Mouse (Mus musculus) small intestine, adult 2 months (tissue): ENCODE results near the gene Cpd. TPM values are rescaled to one million over a fixed set of nuclear protein-coding genes. Genes with fewer than 3 reads are reported as not detected.
A peak's percentile ranks its signal among the peaks of the same experiment; 100 is the strongest.

Experiments
- H3K27ac ChIP-seq: fragments of 200-500 bp; 2 replicates; pipeline ENCODE4 v1.5.1; 2012; ENCODE audit warnings: low read depth, low read length, control low read depth, inconsistent platforms; ENCODE audit not compliant: insufficient read depth
- H3K27me3 ChIP-seq: fragments of 200-500 bp; 2 replicates; pipeline ENCODE4 v1.6.1; 2012; ENCODE audit warnings: mild to moderate bottlenecking, moderate library complexity, low read length, inconsistent platforms; ENCODE audit not compliant: control insufficient read depth, insufficient read depth
- H3K36me3 ChIP-seq: fragments of 200-500 bp; 2 replicates; pipeline ENCODE4 v1.6.1; 2012; ENCODE audit warnings: mild to moderate bottlenecking, low read length, control low read depth, inconsistent platforms; ENCODE audit not compliant: control insufficient read depth, insufficient read depth
- H3K4me1 ChIP-seq: fragments of 200-500 bp; 2 replicates; pipeline ENCODE4 v1.6.1; 2012; ENCODE audit warnings: low read length, inconsistent platforms, mixed read lengths; ENCODE audit not compliant: control insufficient read depth, insufficient read depth, insufficient read length
- H3K4me3 ChIP-seq: fragments of 200-500 bp; 2 replicates; pipeline ENCODE4 v1.5.1; 2012; ENCODE audit warnings: low read depth, mild to moderate bottlenecking, control low read depth, inconsistent platforms, low read length, moderate library complexity
- CTCF ChIP-seq: fragments of 200-500 bp; IDR thresholded peaks from 2 replicates; pipeline ENCODE4 v1.5.1; 2012; ENCODE audit warnings: low read depth, mild to moderate bottlenecking, control low read depth, inconsistent platforms, low read length, moderate library complexity, mixed read lengths; ENCODE audit not compliant: insufficient replicate concordance, insufficient read length; ENCODE audit errors: extremely low read depth
- POLR2A ChIP-seq: fragments of 200-500 bp; IDR thresholded peaks from 2 replicates; pipeline ENCODE4 v1.6.1; 2012; ENCODE audit warnings: low read depth, mild to moderate bottlenecking, control low read depth, inconsistent platforms, low read length, moderate library complexity
- WGBS: fragments of 180-500 bp; shearing (Covaris S2); methylation state at CpG from one replicate; pipeline ENCODE4 v1.1.7; 2018; 5-methylcytosine and 5-hydroxymethylcytosine counted together
- polyA plus RNA-seq: library from polyadenylated mRNA; depleted of rRNA; stranded (reverse); fragments of >200 nt; gene quantifications from 2 replicates; pipeline ENCODE4 v1.2.3, GENCODE M21; 2012

Gene Cpd
- polyA plus RNA-seq, 1 experiment, result 16.3 TPM

- peaks cover 5% of the 10 kb centered on the region; the same call in 1 of the 2 replicates for H3K4me1 ChIP-seq
- no peaks in the 10 kb centered on the region for H3K27me3 ChIP-seq
- peak overlapping the region; percentile 14; the same call in 1 of the 2 replicates for H3K4me3 ChIP-seq
- no peak overlapping the region for H3K27ac ChIP-seq
- H3K36me3 ChIP-seq, result 0 out of 2 replicates have a peak, but pooled peaks cover 2% of the 10 kb centered on the region
- 7% methylated on average over 8 of the region's 8 CpGs for WGBS
- TF ChIP-seq POLR2A (no peak), CTCF (no peak)
Measured at GRCm38 (mm10) chr11:76847354-76847753, 536 bp upstream of the Cpd start.

GRCm38 (mm10) chr11:76846011-76846877 lies 574 bp downstream of the Cpd start:
- TF ChIP-seq POLR2A, result no peak
- no peak for TF ChIP-seq CTCF
- under 1% methylated on average over 90 of the region's 90 CpGs for WGBS
- H3K27me3 ChIP-seq, result no peaks in the 10 kb centered on the region
- peaks cover 5% of the 10 kb centered on the region; the same call in 1 of the 2 replicates for H3K4me1 ChIP-seq
- H3K4me3 ChIP-seq, result peak overlapping the region; percentile 91
- H3K36me3 ChIP-seq, result 0 out of 2 replicates have a peak, but pooled peaks cover 2% of the 10 kb centered on the region
- peak overlapping the region; percentile 58 for H3K27ac ChIP-seq

- H3K27ac ChIP-seq, result peak overlapping the region; percentile 22; the same call in 1 of the 2 replicates
Measured at GRCm38 (mm10) chr11:76845275-76845980, 1.4 kb downstream of the Cpd start.

GRCm38 (mm10) chr11:76838573-76838972 lies 8.2 kb downstream of the Cpd start:
- H3K4me3 ChIP-seq, result no peak overlapping the region
- TF ChIP-seq CTCF (no peak), POLR2A (no peak)
- H3K36me3 ChIP-seq, result peaks cover 12% of the 10 kb centered on the region
- H3K27ac ChIP-seq, result no peak overlapping the region
- no peaks in the 10 kb centered on the region for H3K27me3 ChIP-seq
- 91% methylated on average over 4 of the region's 4 CpGs for WGBS
- peaks cover 1% of the 10 kb centered on the region; the same call in 1 of the 2 replicates for H3K4me1 ChIP-seq

More at GRCm38 (mm10) chr11:76845275-76845980, 1.4 kb downstream of the Cpd start:
- Histone ChIP-seq H3K36me3 (0 out of 2 replicates have a peak, but pooled peaks cover 2% of the 10 kb centered on the region), H3K4me3 (peak overlapping the region; percentile 91), H3K4me1 (peaks cover 5% of the 10 kb centered on the region; the same call in 1 of the 2 replicates), H3K27me3 (no peaks in the 10 kb centered on the region)
- TF ChIP-seq CTCF (no peak), POLR2A (no peak)
- WGBS, result 14% methylated on average over 15 of the region's 15 CpGs

- Histone ChIP-seq H3K27me3 (no peaks in the 10 kb centered on the region), H3K27ac (no peak overlapping the region)
- no peak for TF ChIP-seq CTCF
- no peak for TF ChIP-seq POLR2A
Measured at GRCm38 (mm10) chr11:76836317-76836716, 10.5 kb downstream of the Cpd start.

GRCm38 (mm10) chr11:76835868-76836267 lies 10.9 kb downstream of the Cpd start:
- H3K27me3 ChIP-seq, result no peaks in the 10 kb centered on the region
- WGBS, result 88% methylated on average over 5 of the region's 5 CpGs
- peaks cover 12% of the 10 kb centered on the region for H3K36me3 ChIP-seq
- H3K27ac ChIP-seq, result no peak overlapping the region
- no peaks in the 10 kb centered on the region for H3K4me1 ChIP-seq
- no peak for TF ChIP-seq CTCF
- TF ChIP-seq POLR2A, result no peak
- no peak overlapping the region for H3K4me3 ChIP-seq

More at GRCm38 (mm10) chr11:76836317-76836716, 10.5 kb downstream of the Cpd start:
- peaks cover 12% of the 10 kb centered on the region for H3K36me3 ChIP-seq
- WGBS, result 88% methylated on average over 6 of the region's 6 CpGs
- H3K4me1 ChIP-seq, result no peaks in the 10 kb centered on the region
- H3K4me3 ChIP-seq, result no peak overlapping the region

- TF ChIP-seq CTCF, result no peak
- no peak for TF ChIP-seq POLR2A
- Histone ChIP-seq H3K36me3 (peaks cover 10% of the 10 kb centered on the region), H3K27me3 (no peaks in the 10 kb centered on the region), H3K4me3 (no peak overlapping the region), H3K27ac (no peak overlapping the region), H3K4me1 (no peaks in the 10 kb centered on the region)
- 60% methylated on average over 1 of the region's 1 CpGs for WGBS
Measured at GRCm38 (mm10) chr11:76834665-76835064, 12.2 kb downstream of the Cpd start.
